Mouse (Mus musculus): ENCODE measurements around the gene Gramd4. TPM values are rescaled to one million over a fixed set of nuclear protein-coding genes. Genes with fewer than 3 reads are reported as not detected.

The Gramd4 gene
- total and polyA plus RNA-seq, 3 experiments, result 0.17 to 0.66 (median 0.56) TPM

GRCm38 (mm10) chr15:86094324-86095121 lies 37.0 kb downstream of the Gramd4 start:
- H3K4me1 ChIP-seq (ENCODE audit: control insufficient read depth in 1 of 2, insufficient read depth in 2 of 2), result peaks cover 20 to 47% of the 10 kb centered on the region in 2 experiments
- H3K36me3 ChIP-seq (replicated peaks in 1 of 2; ENCODE audit: control insufficient read depth in 1 of 2, insufficient read depth in 1 of 2, low read length in 1 of 2), result no peaks in the 10 kb centered on the region
- DNase-seq (ENCODE audit: extremely low read depth), result peak; percentile 48
- no peak overlapping the region for H3K9ac ChIP-seq (ENCODE audit: insufficient read depth, low read depth)
- TF ChIP-seq MXI1 (IDR thresholded peaks at IDR 0.05; ENCODE audit: low read depth, low read length), result no peak
- peak; percentile 37; the same call in 1 of the 2 replicates for TF ChIP-seq EP300 (IDR thresholded peaks at IDR 0.05; ENCODE audit: low read length)
- 0 out of 2 replicates have a peak, but pooled peaks have one; percentile 57 for TF ChIP-seq RCOR1 (conservative IDR thresholded peaks at IDR 0.05; ENCODE audit: low read depth, low read length)
- peak; percentile 59; the same call in 1 of the 2 replicates for TF ChIP-seq TCF12 (IDR thresholded peaks at IDR 0.05; ENCODE audit: low read depth, low read length)
- TF ChIP-seq CHD1 (IDR thresholded peaks at IDR 0.05; ENCODE audit: low read depth, low read length), result no peak
- TF ChIP-seq UBTF (IDR thresholded peaks at IDR 0.05; ENCODE audit: low read depth, low read length), result no peak
- TF ChIP-seq BHLHE40 (IDR thresholded peaks at IDR 0.05; ENCODE audit: low read depth, low read length), result peak; percentile 49; the same call in 1 of the 2 replicates
- no peak for TF ChIP-seq MEF2A (IDR thresholded peaks at IDR 0.05; ENCODE audit: borderline replicate concordance, low read depth, low read length)
- TF ChIP-seq IRF4 (IDR thresholded peaks at IDR 0.05; ENCODE audit: low read depth, low read length), result peak; percentile 52; the same call in 1 of the 2 replicates
- TF ChIP-seq NRF1 (IDR thresholded peaks at IDR 0.05; ENCODE audit: low read depth, low read length), result 0 out of 2 replicates have a peak, but pooled peaks have one; percentile 10
- no peak for TF ChIP-seq CHD2 (IDR thresholded peaks at IDR 0.05; ENCODE audit: low read length)
- peak; percentile 63 for TF ChIP-seq ETS1 (conservative IDR thresholded peaks at IDR 0.05; ENCODE audit: low read depth, low read length)
- TF ChIP-seq HCFC1 (IDR thresholded peaks at IDR 0.05; ENCODE audit: low read depth, low read length), result no peak
- TF ChIP-seq MAFK (IDR thresholded peaks at IDR 0.05; ENCODE audit: insufficient replicate concordance, low read length), result peak; percentile 62; the same call in 1 of the 2 replicates
- no peak for TF ChIP-seq POLR2AphosphoS2 (IDR thresholded peaks at IDR 0.05; ENCODE audit: low read depth, low read length)
- peak; percentile 41; the same call in 1 of the 2 replicates for TF ChIP-seq ELF1 (IDR thresholded peaks at IDR 0.05; ENCODE audit: low read depth, low read length)
- H3K27ac ChIP-seq (ENCODE audit: insufficient read depth, low read depth), result no peak overlapping the region
- no peak overlapping the region for H3K4me3 ChIP-seq (replicated peaks in 1 of 3; ENCODE audit: low read depth in 2 of 3, low read length in 2 of 3, poor library complexity in 1 of 3)
- in situ Hi-C loops (cut with MboI; ENCODE audit: low pct_ligation_motif_present, low pct_unique_long_range_greater_than_20kb, low sequenced_read_pairs), result no loop called here
- H3K27me3 ChIP-seq (replicated peaks), result peaks cover 46% of the 10 kb centered on the region
- peak overlapping the region; percentile 39; the same call in 1 of the 2 replicates for H3K4me2 ChIP-seq (ENCODE audit: insufficient read depth, low read depth, poor library complexity, severe bottlenecking)
- no peaks in the 10 kb centered on the region for H3K9me3 ChIP-seq (replicated peaks; ENCODE audit: low read length)
- no peaks in the 10 kb centered on the region for H3K79me2 ChIP-seq (replicated peaks; ENCODE audit: control insufficient read depth, extremely low read depth, insufficient read depth, poor library complexity, severe bottlenecking)
- dilution Hi-C loops (cut with MboI; ENCODE audit: extremely low pct_ligation_motif_present, extremely low pct_unique_long_range_greater_than_20kb, low sequenced_read_pairs), result no loop called here
